Mouse (Mus musculus) bone marrow macrophage, adult 2 months (primary cell): ENCODE results near the gene Cgrrf1. TPM values are rescaled to one million over a fixed set of nuclear protein-coding genes. Genes with fewer than 3 reads are reported as not detected.
"Not testable (repeated sequence)": the region's sequence is repeated elsewhere in the genome, so short reads cannot be mapped to it uniquely, and the experiment has no call there.

Source experiments
- H3K27ac ChIP-seq: 2 replicates; pipeline ENCODE4 v1.5.1; 2012; ENCODE audit warnings: low read depth, low read length; ENCODE audit not compliant: insufficient read depth
- H3K4me1 ChIP-seq: 2 replicates; pipeline ENCODE4 v1.6.1; 2012; ENCODE audit warnings: low read length; ENCODE audit not compliant: control insufficient read depth, insufficient read depth
- H3K4me3 ChIP-seq: 2 replicates; pipeline ENCODE4 v1.5.1; 2012; ENCODE audit warnings: mild to moderate bottlenecking, low read length, moderate library complexity; ENCODE audit not compliant: insufficient read depth
- CTCF ChIP-seq: IDR thresholded peaks from 2 replicates; pipeline ENCODE4 v1.5.1; 2012; ENCODE audit warnings: low read depth, mild to moderate bottlenecking, low read length, moderate library complexity
- POLR2A ChIP-seq: IDR thresholded peaks from 2 replicates; pipeline ENCODE4 v1.6.1; 2012; ENCODE audit warnings: mild to moderate bottlenecking, low read depth, low read length, borderline replicate concordance
- polyA plus RNA-seq: library from polyadenylated mRNA; stranded (reverse); fragments of >200 nt; gene quantifications from 2 replicates; pipeline ENCODE4 v1.2.4, GENCODE M21; 2012; ENCODE audit not compliant: missing spikeins, insufficient read depth, insufficient read length

The Cgrrf1 gene
- polyA plus RNA-seq, 1 experiment = 37.2 TPM

DNA sequence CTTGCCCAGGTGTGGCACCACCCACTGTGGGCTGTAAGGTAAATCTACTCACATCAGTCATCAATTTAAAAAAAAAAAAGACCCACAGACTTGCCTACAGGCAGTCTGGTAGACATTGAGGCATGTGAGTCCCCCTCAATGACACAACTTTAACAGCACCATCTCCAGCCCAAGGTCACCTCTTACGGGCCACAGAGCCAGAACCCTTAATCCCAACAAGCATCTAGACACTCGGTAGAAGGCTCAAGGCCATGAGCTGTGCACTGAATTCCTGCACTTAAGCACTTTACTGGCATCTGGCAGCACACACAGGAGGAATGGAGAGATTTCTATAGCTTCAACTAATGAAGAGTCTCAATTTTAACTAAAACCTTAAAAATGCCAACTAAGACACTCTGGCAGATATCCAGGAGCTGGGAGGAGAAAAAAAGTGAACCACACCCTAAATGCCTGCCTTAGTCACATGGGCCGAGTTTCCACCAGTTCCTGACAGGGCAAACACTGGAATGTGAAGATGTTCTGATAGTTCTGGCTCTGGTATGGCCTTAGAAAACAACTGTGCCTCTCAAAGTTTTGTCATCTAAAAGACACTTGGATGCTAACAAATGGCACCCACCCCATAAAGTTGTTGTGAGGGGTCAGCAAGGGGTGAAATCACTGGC is 31.1 kb upstream of the Cgrrf1 start:
- H3K4me1 ChIP-seq = peaks cover 23% of the 10 kb centered on the region
- no peak for TF ChIP-seq POLR2A
- TF ChIP-seq CTCF = no peak
- no peak overlapping the region for H3K4me3 ChIP-seq
- no peak overlapping the region for H3K27ac ChIP-seq

DNA sequence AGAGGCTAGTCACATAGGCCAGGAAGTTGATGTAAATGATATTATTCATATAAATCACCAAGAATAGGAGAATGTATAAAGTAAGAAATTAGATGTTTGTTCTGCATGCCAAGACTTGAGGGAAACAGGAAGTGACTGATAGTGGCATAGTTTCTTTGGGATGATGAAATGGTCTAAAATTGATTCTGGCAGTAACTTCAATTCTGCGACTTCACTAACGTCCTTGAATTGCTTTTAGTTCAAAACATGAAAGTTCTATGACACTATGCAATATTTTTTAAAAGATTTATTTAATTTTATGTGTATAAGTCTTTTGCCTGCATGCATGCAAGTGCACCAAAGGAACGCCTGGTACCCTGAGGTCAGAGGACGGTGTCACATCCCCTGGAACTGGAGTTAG is 28.7 kb upstream of the Cgrrf1 start:
- Histone ChIP-seq H3K4me1 (peaks cover 28% of the 10 kb centered on the region), H3K27ac (no peak overlapping the region), H3K4me3 (no peak overlapping the region)
- TF ChIP-seq POLR2A = no peak
- no peak for TF ChIP-seq CTCF

DNA sequence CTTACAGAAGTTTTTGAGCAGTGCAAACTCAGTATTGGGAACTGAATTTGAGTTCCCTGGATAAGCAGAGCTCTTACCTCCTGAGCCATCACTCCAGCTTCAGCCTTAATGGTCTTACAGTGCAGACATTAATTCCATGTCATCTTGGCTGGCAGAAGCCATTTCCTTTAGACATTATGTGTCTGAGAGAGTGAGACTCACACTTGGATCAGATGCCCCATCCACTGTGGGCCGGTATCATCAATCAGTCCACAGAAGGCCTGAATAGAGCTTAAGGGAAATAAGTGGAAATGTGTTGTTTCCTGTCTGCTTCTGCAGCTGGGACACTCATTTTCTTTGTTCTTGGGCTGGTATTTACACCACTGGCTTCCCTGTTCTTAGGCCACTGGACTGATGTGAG is 28.1 kb upstream of the Cgrrf1 start:
- no peak overlapping the region for H3K4me3 ChIP-seq
- no peak overlapping the region for H3K27ac ChIP-seq
- no peak for TF ChIP-seq CTCF
- no peak for TF ChIP-seq POLR2A
- peaks cover 30% of the 10 kb centered on the region for H3K4me1 ChIP-seq

DNA sequence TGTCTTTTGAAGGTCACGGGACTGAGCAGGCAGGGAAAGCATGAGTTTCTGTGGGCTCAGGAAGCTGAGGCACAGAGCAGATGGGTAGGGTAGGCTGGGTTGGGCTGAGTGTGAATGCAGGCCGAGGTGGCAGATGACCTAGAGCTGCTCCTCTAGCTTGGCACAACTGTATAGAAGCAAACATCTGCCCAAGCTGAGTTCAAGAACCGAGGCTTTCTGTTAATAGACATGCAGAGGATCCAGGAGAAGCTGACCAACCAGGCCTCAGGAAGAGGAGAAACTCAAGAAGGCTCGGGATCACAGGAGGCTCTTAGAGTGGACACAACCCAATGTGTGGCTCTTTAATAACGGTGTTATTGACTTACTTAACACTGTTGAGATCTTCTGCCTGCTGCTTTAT is 25.7 kb upstream of the Cgrrf1 start:
- TF ChIP-seq POLR2A (no peak), CTCF (no peak)
- peaks cover 36% of the 10 kb centered on the region for H3K4me1 ChIP-seq
- no peak overlapping the region for H3K4me3 ChIP-seq
- no peak overlapping the region for H3K27ac ChIP-seq

DNA sequence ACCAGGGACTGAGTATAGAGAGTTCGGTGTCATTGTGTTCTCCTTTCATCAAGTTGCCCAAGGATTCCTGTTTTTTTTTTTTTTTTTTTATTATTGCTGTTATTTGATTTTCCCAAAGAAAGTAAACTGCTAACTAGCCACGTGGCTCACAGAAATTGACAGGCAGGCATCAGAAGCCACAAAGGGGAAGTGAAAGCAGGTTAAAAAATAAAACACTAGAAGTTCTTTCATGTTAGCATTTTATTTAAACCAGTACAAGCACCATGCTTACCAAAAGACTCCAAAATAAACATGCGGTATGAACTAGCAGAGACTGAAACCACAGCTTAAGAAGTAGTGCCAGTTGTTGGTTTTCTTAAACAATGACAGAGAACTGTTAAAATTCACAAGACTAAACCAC is 24.0 kb upstream of the Cgrrf1 start:
- peaks cover 30% of the 10 kb centered on the region for H3K4me1 ChIP-seq
- H3K27ac ChIP-seq = peak overlapping the region; percentile 62
- no peak overlapping the region for H3K4me3 ChIP-seq
- no peak for TF ChIP-seq POLR2A
- TF ChIP-seq CTCF = no peak

DNA sequence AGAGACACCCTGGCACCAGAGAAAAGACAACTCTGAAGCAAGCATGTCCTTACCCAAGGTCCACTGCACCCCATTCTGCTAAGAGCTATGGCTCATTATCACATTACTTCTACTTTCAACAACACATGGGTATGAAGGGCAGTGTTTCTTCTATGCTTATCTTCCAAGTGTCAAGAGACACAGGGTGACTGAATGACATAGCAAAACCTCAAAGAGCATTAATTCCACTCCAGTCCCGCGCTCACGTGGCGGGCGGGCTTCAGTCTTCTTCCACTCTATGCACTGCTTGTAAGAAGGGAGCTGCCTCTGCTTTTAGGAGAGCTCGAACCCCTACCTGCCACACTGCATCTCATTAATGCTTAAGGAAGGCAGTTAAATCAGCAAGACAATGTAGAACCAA is 16.3 kb upstream of the Cgrrf1 start:
- Histone ChIP-seq H3K4me1 (peaks cover 9% of the 10 kb centered on the region), H3K4me3 (no peak overlapping the region), H3K27ac (no peak overlapping the region)
- TF ChIP-seq POLR2A (no peak), CTCF (no peak)

DNA sequence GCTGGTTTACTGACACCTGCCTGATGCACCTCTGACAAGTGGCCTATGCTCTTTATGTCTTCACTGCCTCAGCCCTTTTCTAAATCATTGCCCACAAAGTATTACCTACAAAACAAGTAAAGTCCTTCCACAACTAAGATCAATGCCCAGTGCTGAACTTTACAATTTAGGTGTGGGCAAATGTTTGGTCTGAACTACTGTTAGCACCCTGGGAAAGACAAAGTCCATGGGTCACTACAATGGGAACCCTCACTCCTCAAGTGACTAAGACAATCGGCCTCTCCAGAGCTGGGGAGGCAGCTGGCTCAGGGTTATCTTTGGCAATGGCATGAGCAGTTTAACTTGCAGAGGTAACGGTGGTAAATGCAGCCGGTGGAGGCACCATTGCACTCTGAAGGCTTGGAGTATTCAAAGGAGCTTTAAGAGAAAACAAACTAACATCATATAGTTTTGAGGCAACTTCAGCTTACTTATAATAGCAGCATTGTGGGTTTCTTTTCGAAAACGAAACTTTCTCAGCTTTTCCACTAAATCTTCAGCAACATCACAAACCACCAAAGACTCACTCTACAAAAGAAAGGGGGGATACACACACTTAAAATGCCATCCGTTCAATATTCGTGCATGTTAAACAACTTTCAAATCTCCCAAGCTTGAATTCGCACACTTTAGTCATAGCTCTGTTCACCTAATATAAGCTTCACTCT is 14.9 kb upstream of the Cgrrf1 start:
- TF ChIP-seq POLR2A = no peak
- TF ChIP-seq CTCF = no peak
- H3K27ac ChIP-seq = no peak overlapping the region
- no peak overlapping the region for H3K4me3 ChIP-seq
- peaks cover 10% of the 10 kb centered on the region for H3K4me1 ChIP-seq

DNA sequence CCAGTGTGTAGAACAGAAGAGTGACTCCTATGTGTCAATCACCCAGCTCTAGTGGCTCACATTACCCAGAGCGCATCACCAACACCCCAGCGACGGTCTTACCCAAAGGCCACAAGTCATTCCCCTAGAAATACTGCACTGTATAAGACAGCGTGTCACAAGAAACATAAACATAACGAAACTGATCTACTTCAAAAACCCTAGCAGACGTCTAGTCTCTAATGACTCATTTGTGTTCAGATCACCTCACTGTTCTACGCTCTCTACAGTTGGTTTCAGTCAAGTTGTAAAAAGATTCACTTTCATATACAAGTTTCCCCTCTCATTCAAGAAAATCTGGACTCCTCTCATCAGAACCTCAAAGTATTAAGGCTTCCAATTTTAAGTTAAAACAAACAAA is 13.2 kb upstream of the Cgrrf1 start:
- TF ChIP-seq CTCF (no peak), POLR2A (no peak)
- peaks cover 10% of the 10 kb centered on the region for H3K4me1 ChIP-seq
- H3K4me3 ChIP-seq = no peak overlapping the region
- H3K27ac ChIP-seq = no peak overlapping the region

DNA sequence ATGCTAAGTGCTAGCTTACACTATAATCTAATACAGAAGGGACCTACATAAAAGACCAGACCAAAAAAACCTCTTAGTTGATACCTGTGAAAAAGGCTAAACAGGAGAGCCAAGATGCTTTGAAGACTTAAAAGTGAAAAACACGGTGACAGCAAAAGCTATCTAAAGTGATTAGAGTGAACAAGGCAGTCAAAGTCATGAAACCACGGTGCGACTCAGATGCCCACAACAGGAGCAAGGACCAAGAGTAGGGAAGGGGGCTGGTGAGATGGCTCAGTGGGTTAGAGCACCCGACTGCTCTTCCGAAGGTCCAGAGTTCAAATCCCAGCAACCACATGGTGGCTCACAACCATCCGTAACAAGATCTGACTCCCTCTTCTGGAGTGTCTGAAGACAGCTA is 12.0 kb upstream of the Cgrrf1 start:
- H3K27ac ChIP-seq, H3K4me3 ChIP-seq, H3K4me1 ChIP-seq: not testable (repeated sequence)

DNA sequence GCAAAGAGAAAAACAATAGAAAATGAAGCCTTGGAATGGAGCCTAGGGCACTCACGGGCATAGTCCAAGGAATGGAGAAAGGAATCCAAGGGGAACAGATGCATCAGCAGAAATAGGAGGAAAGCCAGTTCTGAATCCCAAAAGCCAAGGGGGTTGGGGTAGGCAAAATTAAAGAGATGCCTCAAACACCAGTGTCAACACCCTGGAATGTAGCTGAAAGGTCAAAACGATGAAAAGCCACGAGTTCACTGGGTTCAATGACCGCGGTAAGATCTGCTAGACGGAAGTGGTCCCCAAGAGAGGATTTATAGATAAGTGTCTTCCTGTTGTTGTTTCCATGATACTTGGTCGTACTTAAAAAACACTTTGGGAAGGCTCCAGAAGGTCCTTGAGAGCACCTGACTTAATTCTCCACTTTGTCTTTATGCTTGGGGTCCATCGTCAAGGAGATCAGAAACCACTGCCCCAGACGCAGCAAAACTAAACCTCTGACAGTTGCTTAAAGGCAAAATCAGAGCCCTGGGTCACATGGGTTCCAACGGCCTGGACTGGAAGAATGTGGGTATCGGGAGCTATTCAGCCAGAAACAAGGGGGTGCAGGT is 10.6 kb upstream of the Cgrrf1 start:
- H3K4me3 ChIP-seq = peak overlapping the region; percentile 80
- H3K4me1 ChIP-seq = peaks cover 10% of the 10 kb centered on the region
- peak overlapping the region; percentile 92 for H3K27ac ChIP-seq
- TF ChIP-seq POLR2A = no peak
- TF ChIP-seq CTCF = 0 out of 2 replicates have a peak, but pooled peaks have one; percentile 20
